Mouse (Mus musculus): ENCODE measurements around the gene Tcl1b3. TPM values are rescaled to one million over a fixed set of nuclear protein-coding genes. Genes with fewer than 3 reads are reported as not detected.

The Tcl1b3 gene
- total RNA-seq, 2 experiments from 2014 or later, result not detected

DNA sequence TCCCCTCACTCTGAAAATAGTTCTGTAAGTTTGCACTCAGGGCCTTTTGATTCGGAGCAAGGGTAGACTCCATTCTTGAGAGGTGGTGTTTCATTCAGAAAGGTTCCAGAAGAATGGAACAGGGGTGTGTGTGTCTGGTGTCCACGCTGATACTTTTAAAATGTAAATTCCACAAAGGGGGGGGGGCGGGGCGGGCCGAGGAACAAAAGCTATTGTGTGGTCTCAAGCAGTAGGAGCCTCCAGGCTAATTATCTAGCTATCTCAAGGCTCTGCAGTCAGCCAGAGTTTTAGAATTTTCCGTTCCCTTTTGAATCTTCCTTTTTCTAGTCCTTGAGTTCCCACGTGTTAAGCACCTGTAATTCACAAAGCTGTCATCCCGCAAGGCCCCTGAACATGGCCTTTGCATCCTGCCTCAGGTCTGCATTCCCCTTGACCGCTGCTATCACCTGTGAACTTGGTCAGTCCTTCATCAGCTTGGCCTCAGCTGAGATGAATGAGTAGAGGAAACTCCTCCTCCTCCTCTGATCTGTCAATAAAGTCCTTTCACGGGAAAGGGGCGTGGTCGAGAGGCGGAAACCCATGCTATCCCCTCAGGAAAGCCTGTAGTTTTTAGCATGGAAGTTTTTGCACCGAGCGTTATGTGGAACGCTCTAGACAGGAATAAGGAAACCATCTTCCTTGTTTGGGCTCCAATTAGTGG lies 33.9 kb downstream of the Tcl1b3 start:
- no peak for DNase-seq
- intact Hi-C loops (cut with DNase I), result no loop called here

DNA sequence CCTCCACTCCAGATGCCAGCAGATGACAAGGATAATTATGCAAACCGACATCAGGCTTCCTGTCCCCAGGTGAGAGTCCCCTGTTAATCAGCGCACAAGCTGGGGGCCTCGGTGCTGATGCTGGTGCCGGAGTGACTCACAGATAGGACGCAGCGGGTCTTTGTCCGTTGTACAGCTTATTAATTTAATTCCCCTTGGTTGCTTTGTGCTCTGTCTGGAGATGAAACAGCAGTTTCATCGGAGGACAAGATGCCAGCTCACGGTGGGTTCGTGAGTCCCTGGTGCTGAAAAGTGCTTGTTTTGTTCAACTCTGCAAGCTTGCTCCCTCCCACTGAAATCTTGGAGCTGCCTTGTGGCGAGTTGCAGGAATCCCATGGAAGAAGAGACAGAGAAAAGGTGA lies 43.5 kb downstream of the Tcl1b3 start:
- no peak for DNase-seq
- intact Hi-C loops (cut with DNase I), result no loop called here

DNA sequence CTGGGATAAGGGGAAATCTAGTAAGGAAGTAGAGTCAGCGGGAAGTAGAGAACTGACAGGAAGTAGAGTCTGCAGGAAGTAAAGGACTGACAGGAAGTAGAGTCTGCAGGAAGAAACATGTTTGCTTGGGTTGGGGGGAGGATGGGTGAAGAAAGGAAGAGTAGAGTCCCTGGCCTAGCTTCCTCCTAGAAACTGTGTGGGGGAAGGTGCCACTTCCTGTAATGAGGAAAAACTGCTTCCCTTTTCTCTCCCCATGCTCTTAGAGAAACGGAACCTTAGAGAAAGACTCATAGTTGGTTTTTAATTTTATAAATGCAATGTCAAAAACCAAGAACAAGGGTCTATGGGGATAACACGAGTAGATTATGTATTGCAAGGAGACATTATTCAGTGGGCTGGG lies 44.2 kb downstream of the Tcl1b3 start:
- no peak for DNase-seq
- intact Hi-C loops (cut with DNase I), result no loop called here

DNA sequence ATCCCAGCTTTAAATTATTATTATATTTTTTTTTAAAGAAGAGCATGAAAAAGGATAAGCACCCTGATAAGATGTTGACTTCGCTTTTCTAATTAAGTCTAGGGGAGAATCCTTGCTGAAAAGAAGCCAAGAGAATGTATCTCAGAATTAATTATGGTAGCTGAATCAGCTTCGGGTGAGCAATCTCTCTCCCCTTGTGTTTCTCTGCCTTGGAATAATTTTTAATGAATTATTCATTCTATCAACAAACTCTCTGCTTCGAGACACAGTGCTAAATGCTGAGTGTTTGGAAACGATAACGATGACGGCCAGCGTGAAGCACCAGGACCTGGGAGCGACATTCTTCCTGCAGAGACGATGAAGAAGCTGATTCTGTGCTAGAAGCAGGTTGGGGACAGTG lies 48.2 kb downstream of the Tcl1b3 start:
- intact Hi-C loops (cut with DNase I), result no loop called here
- no peak for DNase-seq

Other genes with a start within 250 kb of the Tcl1b3 start
- 1 to 10 TPM in 1 of 2 experiments, under 1 TPM in 1; 0.82 to 1.4 TPM for gene Syne3, start 181.2 kb upstream of the Tcl1b3 start, total RNA-seq (2021)
- gene Glrx5, start 158.4 kb upstream of the Tcl1b3 start, total RNA-seq (2021), result 10 to 100 TPM; 50.6 to 56.2 TPM
- gene Tcl1b2, start 45.0 kb upstream of the Tcl1b3 start, total RNA-seq (2021), result not detected
- gene Tcl1b1, start 31.4 kb upstream of the Tcl1b3 start, total RNA-seq (2021), result not detected
- not detected for gene Tcl1b5, start 14.7 kb upstream of the Tcl1b3 start, total RNA-seq (2021)
- not detected for gene Tcl1b4, start 10.9 kb downstream of the Tcl1b3 start, total RNA-seq (2021)
- not detected for gene Tcl1, start 31.8 kb downstream of the Tcl1b3 start, total RNA-seq (2021)
- gene Tunar, start 142.8 kb downstream of the Tcl1b3 start, total RNA-seq (2021), result 10 to 100 TPM; 20.1 to 21.1 TPM

All from left cerebral cortex, postnatal 4 days (tissue).